Mouse (Mus musculus): Measurements from ENCODE around the gene Ascl3.
A peak's percentile ranks its signal among the peaks of the same experiment; 100 is the strongest.

DNA sequence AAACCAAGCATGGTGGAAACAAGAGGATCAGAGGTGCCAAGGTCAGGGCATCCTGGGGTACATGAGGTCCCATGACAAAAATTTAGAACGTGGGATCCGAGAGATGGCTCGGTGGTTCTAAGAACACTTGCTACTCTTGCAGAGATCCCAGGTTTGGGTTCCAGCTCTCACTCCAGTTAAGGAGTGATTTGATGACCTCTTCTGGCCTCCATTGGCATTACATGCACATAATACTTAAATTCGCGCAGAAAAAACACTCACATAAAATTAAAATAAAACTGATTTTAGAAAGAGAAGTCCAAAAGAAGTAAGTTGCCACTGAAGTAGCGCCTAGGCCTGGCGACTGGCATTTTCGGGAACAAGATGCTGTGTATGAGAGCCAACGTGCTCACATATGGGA is 12.2 kb downstream of the Ascl3 start:
- TF ChIP-seq CTCF (IDR thresholded peaks at IDR 0.05; ENCODE audit: insufficient read depth, low read length), result peak; percentile 2; the same call in 1 of the 2 replicates
- no peak for TF ChIP-seq POLR2A (IDR thresholded peaks at IDR 0.05; ENCODE audit: borderline replicate concordance, extremely low read depth, low read depth, low read length)

Data from lung, adult 2 months (tissue).